Mouse (Mus musculus) testis, adult 2 months (tissue): Measurements from ENCODE around the gene Slc24a4.

Experiments
- CTCF ChIP-seq: fragments of 200-500 bp; IDR thresholded peaks from 2 replicates; pipeline ENCODE4 v1.5.1; 2012; ENCODE audit warnings: low read depth, mild to moderate bottlenecking, inconsistent platforms, low read length, moderate library complexity; ENCODE audit not compliant: control insufficient read depth, insufficient read depth, insufficient replicate concordance
- POLR2A ChIP-seq: fragments of 200-500 bp; IDR thresholded peaks from 2 replicates; pipeline ENCODE4 v1.6.1; 2012; ENCODE audit warnings: low read depth, mild to moderate bottlenecking, inconsistent platforms, low read length, moderate library complexity; ENCODE audit not compliant: control insufficient read depth

DNA sequence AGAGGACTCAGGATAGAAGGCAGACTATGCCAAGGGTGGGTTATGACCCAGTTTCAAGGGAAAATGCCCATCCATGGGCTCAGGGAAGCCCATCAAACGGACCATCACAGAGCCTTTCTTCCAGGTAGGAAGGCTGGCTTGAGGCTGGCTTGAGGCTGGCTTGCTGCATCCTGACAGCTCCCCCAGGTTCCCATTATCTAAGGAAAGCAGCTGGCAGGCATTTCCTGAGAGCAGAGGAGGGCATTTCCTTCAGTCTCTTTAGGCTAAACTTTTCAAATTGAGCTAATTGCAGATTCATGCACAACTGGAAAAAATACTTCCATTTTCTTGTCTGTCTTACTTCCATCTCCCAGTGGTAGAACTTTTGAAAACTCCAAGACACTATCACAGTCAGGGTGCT is 26.3 kb downstream of the Slc24a4 start:
- TF ChIP-seq CTCF: no peak
- TF ChIP-seq POLR2A: no peak
